Mouse (Mus musculus): ENCODE measurements around the gene Hrct1. TPM values are rescaled to one million over a fixed set of nuclear protein-coding genes. Genes with fewer than 3 reads are reported as not detected.

The Hrct1 gene
- polyA plus RNA-seq, 1 experiment from 2014 or later: 19.3 TPM

- no peaks in the 10 kb centered on the region for H3K9me3 ChIP-seq (ENCODE audit: low read length)
- H3K4me1 ChIP-seq (ENCODE audit: insufficient read depth, low read depth, low read length): peaks cover 29% of the 10 kb centered on the region; the same call in 1 of the 2 replicates
- H3K9ac ChIP-seq (replicated peaks; ENCODE audit: low read depth): 0 out of 2 replicates have a peak within 1 kb of the TSS, but pooled peaks have one; percentile 12
- peak within 1 kb of the TSS; percentile 34 for H3K4me2 ChIP-seq (replicated peaks; ENCODE audit: low read depth, low read length)
- no peak within 1 kb of the TSS for H3K4me3 ChIP-seq (ENCODE audit: low read depth, low read length)
- H3K27ac ChIP-seq (ENCODE audit: low read length): peak within 1 kb of the TSS; percentile 97
- H3K27me3 ChIP-seq (replicated peaks; ENCODE audit: insufficient read depth, low read length): no peaks in the 10 kb centered on the region
- WGBS: 25% methylated on average over 14 of the region's 14 CpGs
- ATAC-seq (peak; percentile 70), DNase-seq (ENCODE audit: low spot score) (peak; percentile 93)
- no peaks in the 10 kb centered on the region for H3K36me3 ChIP-seq (ENCODE audit: insufficient read depth, low read length)
- TF ChIP-seq EP300 (IDR thresholded peaks at IDR 0.05) (peak; percentile 72; the same call in 1 of the 2 replicates), CTCF (IDR thresholded peaks at IDR 0.05) (no peak)
Measured at GRCm38 (mm10) chr4:43729794-43730550, 3.0 kb downstream of the Hrct1 start, which contains the start of gene Spaar. Spaar (plus strand) TSS chr4:43730034.

DNA sequence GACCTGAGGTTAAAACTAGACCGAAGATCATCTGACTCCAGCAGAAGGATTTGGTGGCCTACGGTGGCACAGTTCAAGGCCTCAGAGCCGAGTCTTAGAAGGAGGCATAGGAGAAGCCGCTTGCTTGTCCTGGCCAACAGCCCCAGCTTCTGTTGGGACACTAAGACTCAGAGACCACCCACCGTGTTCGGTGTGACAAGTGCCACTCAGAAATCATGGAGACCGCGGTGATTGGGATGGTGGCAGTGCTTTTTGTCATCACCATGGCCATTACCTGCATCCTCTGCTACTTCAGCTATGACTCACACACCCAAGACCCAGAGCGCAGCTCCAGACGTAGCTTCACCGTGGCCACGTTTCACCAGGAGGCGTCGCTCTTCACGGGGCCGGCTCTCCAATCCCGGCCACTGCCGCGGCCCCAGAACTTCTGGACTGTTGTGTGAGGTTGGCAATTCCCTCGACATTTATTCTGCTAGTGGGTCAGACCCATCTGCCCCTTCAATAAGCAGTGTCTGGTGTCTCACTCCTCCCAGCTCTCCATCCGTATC is 3.8 kb downstream of the Hrct1 start:
- Histone ChIP-seq H3K4me2 (replicated peaks; ENCODE audit: low read depth, low read length) (peak overlapping the region; percentile 34), H3K9ac (replicated peaks; ENCODE audit: low read depth) (peak overlapping the region; percentile 32), H3K36me3 (ENCODE audit: insufficient read depth, low read length) (no peaks in the 10 kb centered on the region), H3K4me3 (ENCODE audit: low read depth, low read length) (no peak overlapping the region), H3K4me1 (ENCODE audit: insufficient read depth, low read depth, low read length) (peaks cover 29% of the 10 kb centered on the region; the same call in 1 of the 2 replicates), H3K9me3 (ENCODE audit: low read length) (no peaks in the 10 kb centered on the region), H3K27me3 (replicated peaks; ENCODE audit: insufficient read depth, low read length) (no peaks in the 10 kb centered on the region), H3K27ac (ENCODE audit: low read length) (peak overlapping the region; percentile 97)
- TF ChIP-seq EP300 (IDR thresholded peaks at IDR 0.05) (no peak), CTCF (IDR thresholded peaks at IDR 0.05) (peak; percentile 63)
- DNase-seq (ENCODE audit: low spot score) (peak; percentile 74), ATAC-seq (peak; percentile 13; the same call in 1 of the 2 replicates)
- 64% methylated on average over 21 of the region's 21 CpGs for WGBS

DNA sequence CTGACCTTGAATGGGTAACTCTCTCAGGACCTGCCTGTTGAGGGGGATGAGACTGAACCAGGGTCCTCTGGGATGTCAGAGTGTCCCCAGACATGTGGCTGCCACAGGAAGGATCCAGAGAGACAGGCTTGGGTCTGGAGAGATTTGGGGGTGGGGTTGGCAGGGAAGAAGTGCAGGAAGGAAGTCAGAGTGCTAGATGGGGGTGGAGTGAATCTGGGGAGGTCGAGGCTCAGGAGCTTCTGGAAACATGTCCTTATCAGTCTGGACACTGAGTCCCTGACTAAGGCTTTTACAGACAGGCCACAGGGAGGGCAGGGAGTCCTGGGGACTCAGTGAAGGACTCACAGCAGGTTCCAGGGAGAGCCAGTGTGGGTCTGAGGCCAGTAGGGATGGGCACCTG is 5.2 kb downstream of the Hrct1 start:
- Histone ChIP-seq H3K4me2 (replicated peaks; ENCODE audit: low read depth, low read length) (peak overlapping the region; percentile 32), H3K4me3 (ENCODE audit: low read depth, low read length) (no peak overlapping the region), H3K36me3 (ENCODE audit: insufficient read depth, low read length) (no peaks in the 10 kb centered on the region), H3K9me3 (ENCODE audit: low read length) (no peaks in the 10 kb centered on the region), H3K9ac (replicated peaks; ENCODE audit: low read depth) (peak overlapping the region; percentile 23; the same call in 1 of the 2 replicates), H3K27me3 (replicated peaks; ENCODE audit: insufficient read depth, low read length) (no peaks in the 10 kb centered on the region), H3K27ac (ENCODE audit: low read length) (peak overlapping the region; percentile 47; the same call in 1 of the 2 replicates), H3K4me1 (ENCODE audit: insufficient read depth, low read depth, low read length) (peaks cover 29% of the 10 kb centered on the region; the same call in 1 of the 2 replicates)
- DNase-seq (ENCODE audit: low spot score) (no peak), ATAC-seq (no peak)
- TF ChIP-seq CTCF (IDR thresholded peaks at IDR 0.05) (no peak), EP300 (IDR thresholded peaks at IDR 0.05) (no peak)
- 0% methylated on average over 1 of the region's 1 CpGs for WGBS

- H3K4me3 ChIP-seq (ENCODE audit: low read depth, low read length): no peak overlapping the region
- ATAC-seq (no peak), DNase-seq (ENCODE audit: low spot score) (no peak)
- 0 out of 2 replicates have a peak overlapping the region, but pooled peaks have one; percentile 2 for H3K27ac ChIP-seq (ENCODE audit: low read length)
- H3K4me2 ChIP-seq (replicated peaks; ENCODE audit: low read depth, low read length): peak overlapping the region; percentile 8; the same call in 1 of the 2 replicates
- no peaks in the 10 kb centered on the region for H3K9me3 ChIP-seq (ENCODE audit: low read length)
- H3K27me3 ChIP-seq (replicated peaks; ENCODE audit: insufficient read depth, low read length): no peaks in the 10 kb centered on the region
- 67% methylated on average over 5 of the region's 5 CpGs for WGBS
- TF ChIP-seq EP300 (IDR thresholded peaks at IDR 0.05) (no peak), CTCF (IDR thresholded peaks at IDR 0.05) (no peak)
- H3K9ac ChIP-seq (replicated peaks; ENCODE audit: low read depth): no peak overlapping the region
- peaks cover 20% of the 10 kb centered on the region; the same call in 1 of the 2 replicates for H3K4me1 ChIP-seq (ENCODE audit: insufficient read depth, low read depth, low read length)
- H3K36me3 ChIP-seq (ENCODE audit: insufficient read depth, low read length): no peaks in the 10 kb centered on the region
Measured at GRCm38 (mm10) chr4:43733186-43733585, 6.2 kb downstream of the Hrct1 start.

- Histone ChIP-seq H3K9ac (replicated peaks; ENCODE audit: low read depth) (no peak overlapping the region), H3K4me1 (ENCODE audit: insufficient read depth, low read depth, low read length) (no peaks in the 10 kb centered on the region), H3K27ac (ENCODE audit: low read length) (no peak overlapping the region), H3K4me3 (ENCODE audit: low read depth, low read length) (no peak overlapping the region), H3K36me3 (ENCODE audit: insufficient read depth, low read length) (no peaks in the 10 kb centered on the region), H3K27me3 (replicated peaks; ENCODE audit: insufficient read depth, low read length) (no peaks in the 10 kb centered on the region), H3K4me2 (replicated peaks; ENCODE audit: low read depth, low read length) (no peak overlapping the region), H3K9me3 (ENCODE audit: low read length) (no peaks in the 10 kb centered on the region)
- TF ChIP-seq EP300 (IDR thresholded peaks at IDR 0.05) (no peak), CTCF (IDR thresholded peaks at IDR 0.05) (no peak)
- 58% methylated on average over 6 of the region's 6 CpGs for WGBS
- ATAC-seq (no peak), DNase-seq (ENCODE audit: low spot score) (no peak)
Measured at GRCm38 (mm10) chr4:43737144-43737543, 10.2 kb downstream of the Hrct1 start.

DNA sequence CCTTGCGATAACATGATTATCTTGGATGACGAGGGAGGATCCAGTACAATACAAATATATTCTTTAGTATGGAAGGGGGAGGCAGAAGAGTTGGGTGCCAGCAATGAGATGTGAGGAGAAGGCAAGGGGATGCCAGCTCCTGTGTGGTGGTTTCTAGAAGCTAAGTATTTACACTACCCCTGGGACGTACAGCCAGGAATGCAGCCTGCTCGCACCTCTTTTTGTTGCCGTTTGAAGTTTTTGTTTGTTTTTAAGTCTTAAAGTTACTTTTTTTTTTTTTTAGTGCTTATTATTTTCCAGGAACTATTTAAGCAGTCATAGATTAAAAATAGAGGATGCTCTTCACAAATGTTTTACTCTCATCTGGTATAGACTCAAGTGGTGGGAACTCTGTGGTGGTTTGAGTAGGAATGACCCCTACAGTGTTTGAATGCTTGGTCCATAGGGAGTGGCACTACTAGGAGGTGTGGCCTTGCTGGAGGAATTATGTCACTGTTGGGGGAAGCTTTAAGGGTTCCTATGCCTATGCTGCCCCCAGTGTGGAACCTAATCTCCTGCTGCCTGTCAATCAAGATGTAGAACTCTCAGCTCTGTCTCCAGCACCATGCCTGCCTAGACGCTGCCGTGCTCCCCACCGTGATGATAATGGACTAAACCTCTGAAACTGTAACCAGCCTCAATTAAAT is 12.1 kb downstream of the Hrct1 start:
- Histone ChIP-seq H3K4me3 (ENCODE audit: low read depth, low read length) (no peak overlapping the region), H3K9me3 (ENCODE audit: low read length) (no peaks in the 10 kb centered on the region), H3K4me1 (ENCODE audit: insufficient read depth, low read depth, low read length) (no peaks in the 10 kb centered on the region), H3K27me3 (replicated peaks; ENCODE audit: insufficient read depth, low read length) (no peaks in the 10 kb centered on the region), H3K9ac (replicated peaks; ENCODE audit: low read depth) (no peak overlapping the region), H3K4me2 (replicated peaks; ENCODE audit: low read depth, low read length) (no peak overlapping the region), H3K27ac (ENCODE audit: low read length) (peak overlapping the region; percentile 38; the same call in 1 of the 2 replicates), H3K36me3 (ENCODE audit: insufficient read depth, low read length) (no peaks in the 10 kb centered on the region)
- ATAC-seq (peak; percentile 77), DNase-seq (ENCODE audit: low spot score) (peak; percentile 68)
- WGBS: 45% methylated on average over 8 of the region's 8 CpGs
- TF ChIP-seq EP300 (IDR thresholded peaks at IDR 0.05) (no peak), CTCF (IDR thresholded peaks at IDR 0.05) (peak; percentile 13; the same call in 1 of the 2 replicates)
